Mouse (Mus musculus): ENCODE results near the gene Pax5.

DNA sequence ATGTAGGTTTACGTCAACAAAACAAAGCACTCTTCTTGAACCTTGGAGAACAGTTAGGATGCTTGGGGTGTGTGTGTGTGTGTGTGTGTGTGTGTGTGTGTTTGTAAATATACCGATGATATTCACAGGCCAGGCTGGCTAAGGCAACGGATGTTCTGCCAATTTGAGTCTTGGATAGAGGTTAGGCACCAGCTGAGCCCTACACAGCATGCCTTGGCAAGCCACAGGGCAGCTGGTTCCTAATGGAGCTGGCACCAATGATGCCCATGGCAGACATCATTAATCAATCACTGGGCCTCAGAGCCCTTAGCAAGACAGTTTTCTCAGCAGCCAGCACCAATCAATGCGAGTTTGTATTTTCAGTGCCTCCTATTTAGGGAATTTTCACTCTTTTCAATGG lies 173.5 kb downstream of the Pax5 start:
- no peak for TF ChIP-seq POLR2A (IDR thresholded peaks at IDR 0.05; ENCODE audit: control insufficient read depth in 1 of 2, insufficient read depth in 1 of 2, low read depth in 1 of 2, low read length in 2 of 2, poor library complexity in 1 of 2)
- no peak for TF ChIP-seq CTCF (IDR thresholded peaks at IDR 0.05 in 2 of 3, conservative IDR thresholded peaks at IDR 0.05 in 1 of 3; ENCODE audit: control insufficient read depth in 1 of 3, insufficient read depth in 1 of 3, low read depth in 2 of 3, low read length in 3 of 3, poor library complexity in 1 of 3, severe bottlenecking in 1 of 3)
- no peak for TF ChIP-seq GATA1 (IDR thresholded peaks at IDR 0.05; ENCODE audit: low read depth, low read length)
- no peak for TF ChIP-seq KAT2A (conservative IDR thresholded peaks at IDR 0.05; ENCODE audit: low read depth, low read length)
- TF ChIP-seq RAD21 (IDR thresholded peaks at IDR 0.05; ENCODE audit: low read depth, low read length), result no peak
- no peak for TF ChIP-seq POLR2AphosphoS2 (IDR thresholded peaks at IDR 0.05; ENCODE audit: low read length)
- no peak for TF ChIP-seq EP300 (IDR thresholded peaks at IDR 0.05; ENCODE audit: low read depth in 1 of 2, low read length in 2 of 2)
- no peak for TF ChIP-seq MXI1 (IDR thresholded peaks at IDR 0.05; ENCODE audit: low read depth, low read length)

All from MEL (cell line).